Mouse (Mus musculus) neural tube, embryonic 13.5 days (tissue): ENCODE measurements around the gene Tubgcp2. TPM values are rescaled to one million over a fixed set of nuclear protein-coding genes. Genes with fewer than 3 reads are reported as not detected.
A peak's percentile ranks its signal among the peaks of the same experiment; 100 is the strongest.

Source experiments
- ATAC-seq: fragments of 200-750 bp; cut with Nextera tagmentation; 2 replicates; pipeline ENCODE4 v1.8.0; 2017; ENCODE audit warnings: low read depth, mild to moderate bottlenecking, moderate TSS enrichment, moderate library complexity
- H3K27ac ChIP-seq: fragments of 300-500 bp; sonication (generic); replicated peaks from 2 replicates; pipeline ENCODE4 v1.5.1; 2015; ENCODE audit warnings: moderate library complexity, mild to moderate bottlenecking, inconsistent platforms
- H3K27me3 ChIP-seq: fragments of 300-500 bp; sonication (generic); 2 replicates; pipeline ENCODE4 v1.6.1; 2015; ENCODE audit warnings: mild to moderate bottlenecking, inconsistent platforms
- H3K36me3 ChIP-seq: fragments of 300-500 bp; sonication (generic); 2 replicates; pipeline ENCODE4 v1.6.1; 2015; ENCODE audit warnings: mild to moderate bottlenecking, inconsistent platforms
- H3K4me1 ChIP-seq: fragments of 300-500 bp; sonication (generic); replicated peaks from 2 replicates; pipeline ENCODE4 v1.6.1; 2015; ENCODE audit warnings: inconsistent platforms
- H3K4me2 ChIP-seq: fragments of 300-500 bp; sonication (generic); 2 replicates; pipeline ENCODE4 v1.6.1; 2015; ENCODE audit warnings: inconsistent platforms, mild to moderate bottlenecking, moderate library complexity
- H3K4me3 ChIP-seq: fragments of 300-500 bp; sonication (generic); 2 replicates; pipeline ENCODE4 v1.5.1; 2015; ENCODE audit warnings: mild to moderate bottlenecking, inconsistent platforms
- H3K9ac ChIP-seq: fragments of 300-500 bp; sonication (generic); 2 replicates; pipeline ENCODE4 v1.6.1; 2015; ENCODE audit warnings: moderate library complexity, mild to moderate bottlenecking, inconsistent platforms
- H3K9me3 ChIP-seq: fragments of 300-500 bp; sonication (generic); 2 replicates; pipeline ENCODE4 v1.6.1; 2016; ENCODE audit warnings: inconsistent platforms
- WGBS: fragments of 180-500 bp; shearing (Covaris S2); methylation state at CpG from one replicate; pipeline ENCODE4 v1.1.7; 2015; 5-methylcytosine and 5-hydroxymethylcytosine counted together
- polyA plus RNA-seq: library from polyadenylated mRNA; unstranded; fragments of >200 nt; fragmentation: Nextera tagmentation; extraction: Ambion mirVana; gene quantifications from 2 replicates; pipeline ENCODE4 v1.2.1, GENCODE M21; 2015

Tubgcp2 gene
- polyA plus RNA-seq, 1 experiment from 2014 or later = 51.4 TPM

GRCm38 (mm10) chr7:139994202-139994601 is 42.3 kb downstream of the Tubgcp2 start:
- H3K36me3 ChIP-seq = peaks cover 51% of the 10 kb centered on the region
- H3K9me3 ChIP-seq = no peaks in the 10 kb centered on the region
- 81% methylated on average over 4 of the region's 4 CpGs for WGBS
- H3K4me1 ChIP-seq = no peaks in the 10 kb centered on the region
- H3K27me3 ChIP-seq = no peaks in the 10 kb centered on the region
- H3K9ac ChIP-seq = no peak overlapping the region
- no peak overlapping the region for H3K4me2 ChIP-seq
- no peak overlapping the region for H3K27ac ChIP-seq
- ATAC-seq = no peak
- no peak overlapping the region for H3K4me3 ChIP-seq

DNA sequence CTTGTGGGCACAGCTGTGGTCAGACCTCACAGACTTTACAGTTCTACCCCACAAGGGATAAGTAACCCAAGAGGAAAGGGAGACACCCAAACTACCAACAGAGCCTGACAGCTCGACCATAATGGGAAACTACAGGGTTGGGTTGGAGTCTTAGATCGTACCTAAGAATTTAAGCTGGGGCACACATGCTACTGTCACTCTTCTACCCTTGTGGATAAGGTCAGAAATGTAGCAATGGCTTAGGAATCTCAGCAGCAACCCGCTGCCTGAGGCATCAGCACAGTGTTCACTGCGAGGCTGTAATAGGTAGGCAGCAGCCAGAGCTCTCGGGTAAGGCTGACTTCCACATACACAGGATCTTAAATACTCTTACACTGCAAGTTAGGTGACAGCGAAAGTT is 42.9 kb downstream of the Tubgcp2 start:
- no peak for ATAC-seq
- H3K4me2 ChIP-seq = no peak overlapping the region
- H3K4me3 ChIP-seq = no peak overlapping the region
- WGBS = 92% methylated on average over 6 of the region's 6 CpGs
- no peaks in the 10 kb centered on the region for H3K27me3 ChIP-seq
- H3K36me3 ChIP-seq = peaks cover 44% of the 10 kb centered on the region
- H3K9ac ChIP-seq = no peak overlapping the region
- H3K9me3 ChIP-seq = no peaks in the 10 kb centered on the region
- H3K27ac ChIP-seq = no peak overlapping the region
- H3K4me1 ChIP-seq = no peaks in the 10 kb centered on the region

DNA sequence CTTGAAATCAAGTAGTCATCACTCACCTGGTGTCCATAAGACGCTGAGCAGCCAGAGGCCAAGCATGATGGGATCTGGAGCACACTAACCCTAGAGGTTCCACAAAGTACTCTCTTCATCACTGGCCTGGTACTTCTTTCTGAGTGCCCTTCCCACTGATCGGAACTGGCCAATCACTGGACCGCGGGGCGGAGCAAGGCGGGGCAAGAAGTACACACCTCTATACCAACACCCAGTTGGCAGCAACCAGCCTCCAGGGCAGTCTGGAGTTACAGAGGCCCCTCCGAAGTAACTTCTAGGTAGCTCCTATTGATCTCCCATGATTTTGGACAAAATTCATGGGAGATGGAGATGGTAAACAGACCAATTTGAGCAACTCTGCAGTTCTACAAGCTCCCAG is 44.1 kb downstream of the Tubgcp2 start, which contains the start of gene Adam8:
TSS of gene Adam8 (minus strand) at position 157 of the 400 bp plus-strand sequence.
- H3K9me3 ChIP-seq = no peaks in the 10 kb centered on the region
- 31% methylated on average over 7 of the region's 7 CpGs for WGBS
- H3K36me3 ChIP-seq = peaks cover 33% of the 10 kb centered on the region
- H3K27ac ChIP-seq = no peak within 1 kb of the TSS
- H3K4me2 ChIP-seq = no peak within 1 kb of the TSS
- no peak within 1 kb of the TSS for H3K9ac ChIP-seq
- H3K4me3 ChIP-seq = no peak within 1 kb of the TSS
- ATAC-seq = no peak
- no peaks in the 10 kb centered on the region for H3K27me3 ChIP-seq
- no peaks in the 10 kb centered on the region for H3K4me1 ChIP-seq

- 74% methylated on average over 8 of the region's 8 CpGs for WGBS
These were observed 45.5 kb downstream of the Tubgcp2 start for GRCm38 (mm10) chr7:139990864-139991394.

GRCm38 (mm10) chr7:139988272-139988671 is 48.2 kb downstream of the Tubgcp2 start:
- Histone ChIP-seq H3K4me3 (no peak overlapping the region), H3K4me1 (no peaks in the 10 kb centered on the region), H3K27me3 (no peaks in the 10 kb centered on the region), H3K4me2 (no peak overlapping the region), H3K9ac (no peak overlapping the region), H3K27ac (no peak overlapping the region), H3K9me3 (no peaks in the 10 kb centered on the region), H3K36me3 (peaks cover 28% of the 10 kb centered on the region)
- WGBS = 90% methylated on average over 9 of the region's 9 CpGs
- no peak for ATAC-seq

More at GRCm38 (mm10) chr7:139990864-139991394, 45.5 kb downstream of the Tubgcp2 start:
- Histone ChIP-seq H3K4me2 (no peak overlapping the region), H3K4me1 (no peaks in the 10 kb centered on the region), H3K9me3 (no peaks in the 10 kb centered on the region), H3K9ac (no peak overlapping the region), H3K4me3 (no peak overlapping the region), H3K27ac (no peak overlapping the region), H3K27me3 (no peaks in the 10 kb centered on the region), H3K36me3 (peaks cover 29% of the 10 kb centered on the region)
- no peak for ATAC-seq

DNA sequence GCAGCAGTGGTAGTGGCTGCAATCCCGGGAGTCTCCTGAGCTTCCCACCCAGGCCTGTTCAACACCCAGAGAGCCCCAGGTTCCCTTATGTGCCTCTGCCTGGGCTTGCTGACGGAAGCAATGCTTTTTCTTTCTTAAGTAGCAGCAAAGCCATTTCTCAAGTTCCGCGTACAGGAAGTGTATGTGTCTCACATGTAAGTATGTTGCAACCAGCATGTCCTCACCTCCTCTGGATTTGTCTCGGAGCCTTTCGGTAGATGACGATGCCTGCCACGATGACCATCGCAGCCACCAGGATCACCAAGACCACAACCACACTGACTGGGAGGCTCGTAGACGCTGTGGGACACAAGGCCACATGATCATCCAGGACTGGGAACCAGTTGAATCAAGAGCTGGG is 52.0 kb downstream of the Tubgcp2 start:
- no peaks in the 10 kb centered on the region for H3K9me3 ChIP-seq
- ATAC-seq = no peak
- no peak overlapping the region for H3K4me2 ChIP-seq
- H3K27ac ChIP-seq = no peak overlapping the region
- no peaks in the 10 kb centered on the region for H3K27me3 ChIP-seq
- H3K4me1 ChIP-seq = no peaks in the 10 kb centered on the region
- H3K9ac ChIP-seq = no peak overlapping the region
- peaks cover 31% of the 10 kb centered on the region for H3K36me3 ChIP-seq
- 91% methylated on average over 11 of the region's 11 CpGs for WGBS
- H3K4me3 ChIP-seq = no peak overlapping the region

DNA sequence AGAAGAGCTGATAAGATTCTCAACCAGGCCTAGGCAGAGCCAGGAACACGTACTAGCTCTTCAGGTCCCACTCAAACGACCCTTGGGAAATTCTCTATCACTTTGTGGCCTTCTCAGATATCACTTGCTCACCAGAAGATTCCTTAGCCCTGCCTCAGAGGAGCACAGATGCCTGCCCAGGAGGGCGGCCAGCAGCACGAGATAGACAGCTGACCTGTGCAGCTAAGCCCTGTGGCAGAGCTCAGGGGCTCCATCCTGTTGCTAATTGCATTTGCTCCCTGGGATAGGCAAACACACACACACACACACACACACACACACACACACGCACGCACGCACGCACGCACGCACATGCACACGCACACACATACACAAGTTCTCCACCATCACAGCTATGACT is 54.4 kb downstream of the Tubgcp2 start:
- 86% methylated on average over 11 of the region's 11 CpGs for WGBS
- Histone ChIP-seq H3K36me3 (peaks cover 31% of the 10 kb centered on the region), H3K4me2 (no peak overlapping the region), H3K4me3 (no peak overlapping the region), H3K27ac (no peak overlapping the region), H3K9me3 (no peaks in the 10 kb centered on the region), H3K27me3 (no peaks in the 10 kb centered on the region), H3K9ac (no peak overlapping the region), H3K4me1 (peaks cover 12% of the 10 kb centered on the region)
- no peak for ATAC-seq

DNA sequence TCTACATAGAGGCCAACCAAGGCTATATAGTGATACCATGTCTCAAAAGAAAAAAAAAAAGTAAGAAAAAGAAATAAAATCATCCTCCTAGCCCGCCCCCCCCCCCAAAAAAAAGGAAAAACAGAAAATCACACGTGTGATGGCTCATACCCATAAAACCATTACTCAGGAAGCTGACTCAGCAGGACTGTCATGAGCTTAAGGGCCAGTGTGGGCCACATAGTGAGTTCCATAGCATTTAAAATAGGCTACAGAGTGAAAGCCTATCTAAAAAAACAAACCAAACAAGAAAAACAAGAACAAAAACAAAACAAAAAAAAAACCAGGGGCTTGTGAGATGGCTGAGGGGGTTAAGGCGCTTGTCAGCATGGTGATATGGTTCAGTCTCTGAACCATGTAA is 55.7 kb downstream of the Tubgcp2 start:
- Histone ChIP-seq H3K4me3 (no peak overlapping the region), H3K4me2 (no peak overlapping the region), H3K9ac (no peak overlapping the region), H3K27me3 (no peaks in the 10 kb centered on the region), H3K36me3 (peaks cover 20% of the 10 kb centered on the region), H3K4me1 (peaks cover 12% of the 10 kb centered on the region), H3K9me3 (no peaks in the 10 kb centered on the region), H3K27ac (no peak overlapping the region)
- WGBS = 49% methylated on average over 3 of the region's 3 CpGs
- ATAC-seq = no peak

DNA sequence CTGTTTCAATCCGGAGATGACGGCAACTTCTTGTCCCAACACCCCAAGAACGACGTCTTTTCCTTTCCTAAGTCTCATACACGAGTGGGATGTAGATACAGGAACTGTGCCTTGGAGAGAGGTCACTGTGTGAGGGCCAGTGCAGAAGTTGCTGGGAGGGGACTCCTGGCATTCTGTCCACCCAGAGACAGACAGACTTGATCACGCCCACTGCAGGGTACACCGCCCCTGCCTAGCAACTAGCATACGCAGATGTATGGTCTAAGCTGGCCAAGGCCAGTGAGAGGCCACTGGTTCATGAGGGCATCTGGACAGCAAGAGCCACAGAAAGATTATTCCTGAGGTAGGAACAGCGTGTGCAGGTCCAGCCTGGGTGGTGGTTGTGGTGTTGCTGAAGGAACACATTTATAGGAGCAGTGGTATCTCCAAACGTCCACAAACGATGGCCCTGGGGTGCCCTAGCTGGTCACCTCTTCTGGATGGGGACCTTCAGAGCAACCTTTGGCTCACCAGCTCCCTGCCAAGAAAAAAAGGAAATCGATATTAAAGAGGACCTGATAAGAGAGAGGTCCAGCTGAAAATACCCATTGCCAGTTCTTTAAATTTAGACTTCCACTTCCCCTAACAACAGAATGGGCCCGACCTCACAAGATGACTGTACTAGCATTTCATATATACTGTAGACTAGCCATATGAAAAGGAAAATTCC is 57.3 kb downstream of the Tubgcp2 start:
- Histone ChIP-seq H3K4me3 (peak overlapping the region; percentile 48), H3K36me3 (peaks cover 10% of the 10 kb centered on the region; the same call in 1 of the 2 replicates), H3K4me1 (peaks cover 12% of the 10 kb centered on the region), H3K9ac (peak overlapping the region; percentile 67), H3K4me2 (peak overlapping the region; percentile 75), H3K27ac (no peak overlapping the region), H3K9me3 (no peaks in the 10 kb centered on the region), H3K27me3 (no peaks in the 10 kb centered on the region)
- 47% methylated on average over 13 of the region's 13 CpGs for WGBS
- peak; percentile 66; the same call in 1 of the 2 replicates for ATAC-seq

DNA sequence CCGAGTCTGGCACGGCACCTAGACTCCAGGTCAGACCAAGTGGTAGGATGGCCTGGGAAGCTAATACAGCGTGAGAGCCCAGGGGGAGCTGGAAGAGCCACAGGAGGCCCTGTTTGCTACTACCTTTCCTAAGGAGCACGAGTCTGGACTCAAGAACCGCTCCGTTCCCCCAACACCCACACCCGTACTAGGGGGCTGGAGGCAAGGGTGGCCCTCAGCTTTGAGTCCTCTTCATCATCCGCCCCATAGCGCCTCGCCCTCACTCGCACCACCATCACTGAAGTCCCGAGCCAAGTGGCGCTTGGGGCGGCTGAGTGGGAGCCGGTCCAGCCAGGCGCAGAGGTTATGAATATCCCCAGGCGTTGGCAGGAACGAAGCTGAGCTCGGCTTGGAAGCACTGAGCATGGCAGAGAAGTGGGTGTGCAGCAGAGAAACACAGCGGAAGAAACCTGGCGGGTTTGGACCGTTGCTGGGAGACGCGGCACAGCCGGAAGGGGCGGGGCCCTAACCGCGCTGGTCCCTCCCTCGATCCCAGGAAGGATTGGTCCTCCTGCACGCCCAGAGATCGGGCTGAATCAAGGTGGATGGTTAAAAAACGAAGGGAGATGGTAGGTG is 58.1 kb downstream of the Tubgcp2 start, which contains the start of gene 6430531B16Rik:
TSS of gene 6430531B16Rik (minus strand) at position 478 of the 615 bp plus-strand sequence.
- WGBS = 4% methylated on average over 32 of the region's 32 CpGs
- peaks cover 4% of the 10 kb centered on the region; the same call in 1 of the 2 replicates for H3K36me3 ChIP-seq
- H3K4me3 ChIP-seq = peak within 1 kb of the TSS; percentile 48
- H3K9ac ChIP-seq = peak within 1 kb of the TSS; percentile 67
- ATAC-seq = peak; percentile 96
- peak within 1 kb of the TSS; percentile 75 for H3K4me2 ChIP-seq
- H3K9me3 ChIP-seq = no peaks in the 10 kb centered on the region
- H3K4me1 ChIP-seq = peaks cover 12% of the 10 kb centered on the region
- H3K27me3 ChIP-seq = no peaks in the 10 kb centered on the region
- peak within 1 kb of the TSS; percentile 30 for H3K27ac ChIP-seq

- no peak overlapping the region for H3K27ac ChIP-seq
- no peak overlapping the region for H3K4me2 ChIP-seq
- H3K9me3 ChIP-seq = no peaks in the 10 kb centered on the region
- H3K36me3 ChIP-seq = no peaks in the 10 kb centered on the region
- no peak overlapping the region for H3K9ac ChIP-seq
- peaks cover 12% of the 10 kb centered on the region for H3K4me1 ChIP-seq
- no peak overlapping the region for H3K4me3 ChIP-seq
- 62% methylated on average over 5 of the region's 5 CpGs for WGBS
- ATAC-seq = no peak
- H3K27me3 ChIP-seq = no peaks in the 10 kb centered on the region
These were observed 61.0 kb downstream of the Tubgcp2 start for GRCm38 (mm10) chr7:139975471-139975870.

- Histone ChIP-seq H3K27me3 (no peaks in the 10 kb centered on the region), H3K4me2 (no peak overlapping the region), H3K4me1 (peaks cover 10% of the 10 kb centered on the region), H3K36me3 (no peaks in the 10 kb centered on the region), H3K9me3 (no peaks in the 10 kb centered on the region), H3K27ac (no peak overlapping the region), H3K9ac (no peak overlapping the region), H3K4me3 (no peak overlapping the region)
- WGBS = 87% methylated on average over 10 of the region's 10 CpGs
- ATAC-seq = no peak
These were observed 62.2 kb downstream of the Tubgcp2 start for GRCm38 (mm10) chr7:139974307-139974706.
